Mouse (Mus musculus): ENCODE measurements around the gene Anp32b. TPM values are rescaled to one million over a fixed set of nuclear protein-coding genes. Genes with fewer than 3 reads are reported as not detected.

Anp32b gene
- polyA plus RNA-seq, 1 experiment from 2014 or later = 387 TPM

DNA sequence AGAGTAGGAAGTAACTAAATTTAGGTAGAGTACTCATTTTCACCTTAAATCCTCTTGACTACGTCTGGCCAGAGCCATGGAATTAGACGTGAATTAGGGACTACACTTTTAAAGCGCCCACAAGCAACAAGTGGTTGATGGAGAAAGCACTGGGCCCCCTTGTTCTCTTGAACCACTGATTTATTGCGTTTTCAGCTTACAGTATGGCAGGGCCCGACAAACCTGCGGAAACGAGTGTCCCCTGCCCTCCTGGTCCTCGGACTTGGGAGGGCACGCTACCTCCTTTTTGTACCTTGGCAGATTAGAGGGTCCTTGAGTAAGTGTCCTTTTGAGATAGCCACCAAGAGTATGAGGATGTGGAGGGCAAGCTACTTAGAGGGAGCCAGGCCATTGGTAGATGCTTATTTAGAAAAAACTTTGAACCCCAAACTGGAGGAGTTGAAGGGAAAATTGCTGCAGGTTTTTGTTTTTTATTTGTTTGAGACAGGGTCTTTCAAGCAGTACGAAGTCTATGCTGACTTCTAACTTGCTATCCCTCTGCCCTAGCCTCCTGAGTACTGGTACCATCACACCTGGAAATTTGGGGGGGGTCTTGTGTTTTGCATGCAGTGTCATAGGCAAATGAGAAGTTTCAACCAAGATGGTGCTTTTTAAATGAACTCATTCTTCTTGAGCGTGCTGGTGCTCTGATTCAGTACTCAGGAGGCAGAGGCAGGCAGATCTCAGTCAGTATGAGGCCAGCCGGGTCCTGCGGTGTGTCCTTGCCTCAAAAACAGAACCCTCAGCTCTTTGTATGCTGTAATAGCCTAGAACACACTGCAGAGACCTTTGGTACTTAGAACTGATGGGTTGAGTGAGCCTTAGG lies 2.4 kb downstream of the Anp32b start:
- peaks cover 48% of the 10 kb centered on the region for H3K36me3 ChIP-seq (replicated peaks)
- H3K4me2 ChIP-seq = peak overlapping the region; percentile 90
- no peaks in the 10 kb centered on the region for H3K9me3 ChIP-seq (replicated peaks)
- ATAC-seq (ENCODE audit: insufficient read depth) = no peak
- peak overlapping the region; percentile 98 for H3K9ac ChIP-seq
- peak overlapping the region; percentile 92 for H3K4me3 ChIP-seq (replicated peaks)
- peaks cover 77% of the 10 kb centered on the region for H3K4me1 ChIP-seq (replicated peaks)
- WGBS (ENCODE audit: insufficient replicate concordance) = 11% methylated on average over 13 of the region's 13 CpGs
- H3K27ac ChIP-seq (replicated peaks) = peak overlapping the region; percentile 98
- no peaks in the 10 kb centered on the region for H3K27me3 ChIP-seq

DNA sequence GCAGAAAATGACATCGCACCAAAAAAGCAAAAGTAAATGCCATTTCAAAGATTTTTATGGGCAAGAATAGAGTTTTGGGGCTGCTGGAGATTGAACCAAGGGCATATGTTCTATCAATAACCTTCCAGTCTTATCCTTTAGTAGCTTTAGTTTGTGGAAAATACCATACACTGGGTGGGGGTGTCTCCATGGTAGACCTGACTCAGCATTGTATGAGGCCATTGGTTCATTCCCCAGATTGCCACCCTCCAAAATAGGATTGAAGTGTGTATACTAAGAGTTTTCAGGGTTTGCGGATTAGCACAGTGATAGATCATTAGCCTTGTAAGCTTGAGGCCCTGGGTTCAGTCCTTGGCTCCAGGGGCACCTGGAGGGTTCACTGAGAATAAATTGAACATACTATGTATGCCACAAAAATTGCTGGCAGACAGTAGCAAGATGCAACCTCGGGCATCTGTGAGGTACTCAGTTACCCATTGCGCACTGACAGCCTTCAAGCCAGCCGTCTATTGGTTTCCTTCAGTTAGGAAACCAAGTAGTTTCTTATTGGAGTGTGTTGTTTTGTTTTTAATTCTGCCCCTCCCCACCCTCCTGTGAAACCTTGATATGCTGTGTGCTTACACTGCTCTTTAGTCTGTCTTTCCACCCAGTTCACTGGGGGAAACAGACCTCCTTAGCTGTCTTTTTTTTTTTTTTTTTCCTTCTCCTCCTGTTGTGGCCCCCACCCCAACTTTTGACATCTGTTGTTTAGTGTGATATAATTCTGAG lies 3.6 kb downstream of the Anp32b start:
- peak overlapping the region; percentile 98 for H3K9ac ChIP-seq
- peak overlapping the region; percentile 98 for H3K27ac ChIP-seq (replicated peaks)
- H3K36me3 ChIP-seq (replicated peaks) = peaks cover 60% of the 10 kb centered on the region
- peaks cover 75% of the 10 kb centered on the region for H3K4me1 ChIP-seq (replicated peaks)
- H3K4me3 ChIP-seq (replicated peaks) = peak overlapping the region; percentile 92
- WGBS (ENCODE audit: insufficient replicate concordance) = 31% methylated on average over 5 of the region's 5 CpGs
- H3K4me2 ChIP-seq = peak overlapping the region; percentile 90
- no peaks in the 10 kb centered on the region for H3K9me3 ChIP-seq (replicated peaks)
- no peaks in the 10 kb centered on the region for H3K27me3 ChIP-seq
- ATAC-seq (ENCODE audit: insufficient read depth) = peak; percentile 14

DNA sequence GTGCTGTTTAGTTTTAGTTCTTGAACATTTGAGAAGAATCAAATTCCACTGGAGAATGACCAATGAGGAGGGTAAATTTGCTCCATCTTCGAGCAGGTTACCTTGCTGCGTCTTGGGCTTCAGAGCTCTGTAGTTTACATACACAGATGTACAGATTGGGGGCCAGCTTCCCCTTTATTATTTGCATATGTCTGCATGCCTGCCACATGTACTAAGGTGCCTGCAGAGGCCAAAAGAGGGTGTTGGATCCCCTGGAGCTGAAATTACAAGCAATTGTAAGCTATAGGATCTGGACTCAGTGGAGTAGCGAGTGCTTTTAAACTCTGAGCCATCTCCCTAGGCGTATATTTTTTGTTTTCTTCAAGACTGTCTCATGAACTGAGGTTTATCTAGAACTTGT lies 6.1 kb downstream of the Anp32b start:
- Histone ChIP-seq H3K9ac (peak overlapping the region; percentile 35; the same call in 1 of the 2 replicates), H3K27ac (replicated peaks) (peak overlapping the region; percentile 98), H3K4me3 (replicated peaks) (peak overlapping the region; percentile 92; the same call in 1 of the 2 replicates), H3K36me3 (replicated peaks) (peaks cover 85% of the 10 kb centered on the region), H3K27me3 (no peaks in the 10 kb centered on the region), H3K9me3 (replicated peaks) (no peaks in the 10 kb centered on the region), H3K4me1 (replicated peaks) (peaks cover 74% of the 10 kb centered on the region), H3K4me2 (peak overlapping the region; percentile 90)
- WGBS (ENCODE audit: insufficient replicate concordance) = 56% methylated on average over 4 of the region's 4 CpGs
- ATAC-seq (ENCODE audit: insufficient read depth) = no peak

DNA sequence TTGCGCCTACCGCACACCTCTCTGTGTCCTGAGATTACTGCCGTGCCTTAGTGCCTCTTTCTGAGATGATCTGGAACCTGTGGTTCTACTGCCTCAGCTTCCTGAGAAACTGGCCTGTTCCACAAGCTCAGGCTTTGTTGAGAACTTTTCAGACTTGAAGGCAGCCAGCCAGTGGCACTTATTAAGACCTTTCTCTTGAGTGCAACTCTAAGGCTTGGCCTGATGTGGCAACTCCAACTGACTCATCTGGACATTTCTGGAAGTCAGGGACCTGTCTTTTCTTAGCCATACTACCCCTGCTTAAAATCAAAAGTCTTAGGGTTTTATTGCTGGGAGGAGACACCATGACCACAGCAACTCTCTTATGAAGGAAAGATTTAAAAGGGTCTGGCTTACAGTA lies 6.5 kb downstream of the Anp32b start:
- no peak for ATAC-seq (ENCODE audit: insufficient read depth)
- Histone ChIP-seq H3K27ac (replicated peaks) (peak overlapping the region; percentile 98), H3K4me2 (peak overlapping the region; percentile 90), H3K9ac (no peak overlapping the region), H3K27me3 (no peaks in the 10 kb centered on the region), H3K9me3 (replicated peaks) (no peaks in the 10 kb centered on the region), H3K4me1 (replicated peaks) (peaks cover 76% of the 10 kb centered on the region), H3K36me3 (replicated peaks) (peaks cover 89% of the 10 kb centered on the region), H3K4me3 (replicated peaks) (peak overlapping the region; percentile 92; the same call in 1 of the 2 replicates)
- 72% methylated on average over 3 of the region's 3 CpGs for WGBS (ENCODE audit: insufficient replicate concordance)

DNA sequence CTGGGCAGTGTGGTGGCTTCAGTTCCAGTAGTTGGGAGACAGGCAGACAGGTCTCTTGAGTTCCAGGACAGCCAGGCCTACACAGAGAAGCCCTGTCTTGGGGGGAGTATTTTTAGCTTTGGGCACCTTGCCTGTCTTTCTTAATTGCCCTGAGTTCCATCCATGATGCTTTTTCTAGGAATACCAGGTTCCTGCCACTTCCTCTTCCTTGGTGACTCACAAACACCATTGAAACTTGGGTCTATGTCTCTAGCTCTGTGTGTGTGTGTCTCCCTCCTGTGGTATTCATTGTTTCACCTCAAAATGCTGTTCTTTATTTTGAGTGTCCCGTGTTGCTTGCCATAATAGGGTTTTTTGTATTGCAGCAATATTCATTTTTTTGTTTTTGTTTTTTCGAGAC lies 7.7 kb downstream of the Anp32b start:
- Histone ChIP-seq H3K9me3 (replicated peaks) (no peaks in the 10 kb centered on the region), H3K27ac (replicated peaks) (peak overlapping the region; percentile 98), H3K4me2 (peak overlapping the region; percentile 90; the same call in 1 of the 2 replicates), H3K27me3 (no peaks in the 10 kb centered on the region), H3K36me3 (replicated peaks) (peaks cover 92% of the 10 kb centered on the region), H3K9ac (no peak overlapping the region), H3K4me3 (replicated peaks) (no peak overlapping the region), H3K4me1 (replicated peaks) (peaks cover 81% of the 10 kb centered on the region)
- no peak for ATAC-seq (ENCODE audit: insufficient read depth)
- WGBS (ENCODE audit: insufficient replicate concordance) = 85% methylated on average over 2 of the region's 2 CpGs

DNA sequence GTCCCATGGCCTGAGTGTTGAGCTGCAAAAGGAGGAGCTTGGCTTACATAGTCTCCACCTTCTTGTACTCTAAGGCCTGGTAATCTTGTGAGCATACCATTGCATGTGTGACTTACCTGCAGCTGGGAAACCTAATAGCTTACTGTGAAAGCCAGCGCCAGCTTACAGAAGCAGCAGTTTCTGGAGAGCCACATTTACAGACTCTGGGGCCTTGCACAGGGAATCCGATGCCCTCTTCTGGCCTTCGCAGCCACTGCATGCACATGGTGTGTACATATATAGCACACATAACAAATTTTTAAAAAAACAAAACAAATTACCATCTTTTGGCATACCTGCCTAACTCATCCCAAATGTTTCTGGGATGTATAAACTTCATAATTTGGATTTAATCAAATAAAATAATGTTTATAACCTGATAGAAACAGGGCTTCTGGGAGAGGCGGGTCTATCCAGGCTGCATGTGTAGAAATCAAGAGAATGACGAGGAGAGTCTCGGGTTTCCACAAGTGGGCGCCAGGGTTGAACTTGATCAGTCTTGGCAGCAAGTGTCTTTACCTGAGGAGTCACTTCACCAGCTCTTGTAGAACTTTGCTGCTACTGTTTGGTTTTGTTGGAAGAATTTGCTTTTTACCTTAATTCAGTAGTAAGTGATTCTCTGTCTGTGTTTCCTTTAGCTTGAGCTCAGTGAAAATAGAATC lies 12.6 kb downstream of the Anp32b start:
- H3K9me3 ChIP-seq (replicated peaks) = no peaks in the 10 kb centered on the region
- H3K4me2 ChIP-seq = no peak overlapping the region
- H3K4me3 ChIP-seq (replicated peaks) = no peak overlapping the region
- H3K36me3 ChIP-seq (replicated peaks) = peaks cover 99% of the 10 kb centered on the region
- H3K27ac ChIP-seq (replicated peaks) = peak overlapping the region; percentile 34; the same call in 1 of the 2 replicates
- peak; percentile 51 for ATAC-seq (ENCODE audit: insufficient read depth)
- no peaks in the 10 kb centered on the region for H3K27me3 ChIP-seq
- 72% methylated on average over 7 of the region's 7 CpGs for WGBS (ENCODE audit: insufficient replicate concordance)
- no peak overlapping the region for H3K9ac ChIP-seq
- peaks cover 42% of the 10 kb centered on the region for H3K4me1 ChIP-seq (replicated peaks)

DNA sequence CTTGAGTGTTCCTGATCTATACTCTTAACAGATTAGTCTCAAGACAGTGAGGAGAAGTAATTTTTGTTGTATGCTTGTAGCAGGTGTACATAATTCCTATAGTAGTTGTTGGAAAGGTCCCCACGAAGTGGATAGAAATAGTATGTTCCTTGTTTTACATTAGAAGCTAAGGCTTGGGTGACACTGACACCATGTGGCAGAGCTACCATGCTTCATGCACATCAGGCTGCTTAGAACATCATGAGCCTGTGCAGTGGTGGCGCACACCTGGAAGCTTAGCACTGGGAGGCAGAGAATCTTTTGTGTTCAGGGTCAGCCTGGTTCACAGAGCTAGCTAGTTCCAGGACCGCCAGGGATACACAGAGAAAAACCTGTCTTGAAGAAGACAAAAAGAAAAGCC lies 15.0 kb downstream of the Anp32b start:
- H3K27me3 ChIP-seq = no peaks in the 10 kb centered on the region
- no peak overlapping the region for H3K4me3 ChIP-seq (replicated peaks)
- H3K36me3 ChIP-seq (replicated peaks) = peaks cover 99% of the 10 kb centered on the region
- no peak overlapping the region for H3K9ac ChIP-seq
- WGBS (ENCODE audit: insufficient replicate concordance) = 85% methylated on average over 3 of the region's 3 CpGs
- H3K4me1 ChIP-seq (replicated peaks) = peaks cover 26% of the 10 kb centered on the region
- no peaks in the 10 kb centered on the region for H3K9me3 ChIP-seq (replicated peaks)
- H3K4me2 ChIP-seq = no peak overlapping the region
- H3K27ac ChIP-seq (replicated peaks) = no peak overlapping the region
- no peak for ATAC-seq (ENCODE audit: insufficient read depth)

DNA sequence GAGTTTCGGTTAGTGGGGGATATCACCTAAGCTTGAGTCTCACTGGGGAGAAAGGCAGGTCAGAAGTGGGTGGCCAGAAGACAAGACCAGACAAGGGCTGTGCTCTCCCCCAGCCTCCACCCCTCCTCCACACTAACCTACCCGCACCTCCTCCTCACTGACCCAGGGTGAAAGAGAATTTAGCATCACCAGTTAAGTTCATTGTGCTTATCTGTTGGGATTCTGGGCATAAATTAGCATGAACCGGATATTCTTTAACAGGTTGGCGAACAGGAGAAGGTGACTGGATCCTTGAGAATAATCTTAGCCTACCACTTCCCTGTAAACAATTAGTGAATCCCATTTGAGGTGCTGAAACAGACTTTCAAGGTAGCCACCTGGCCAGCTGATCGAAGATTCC lies 24.4 kb downstream of the Anp32b start:
- Histone ChIP-seq H3K36me3 (replicated peaks) (peaks cover 96% of the 10 kb centered on the region), H3K9me3 (replicated peaks) (no peaks in the 10 kb centered on the region), H3K27me3 (no peaks in the 10 kb centered on the region), H3K4me3 (replicated peaks) (no peak overlapping the region), H3K4me2 (no peak overlapping the region), H3K9ac (no peak overlapping the region), H3K27ac (replicated peaks) (no peak overlapping the region), H3K4me1 (replicated peaks) (no peaks in the 10 kb centered on the region)
- WGBS (ENCODE audit: insufficient replicate concordance) = 85% methylated on average over 5 of the region's 5 CpGs
- ATAC-seq (ENCODE audit: insufficient read depth) = no peak

DNA sequence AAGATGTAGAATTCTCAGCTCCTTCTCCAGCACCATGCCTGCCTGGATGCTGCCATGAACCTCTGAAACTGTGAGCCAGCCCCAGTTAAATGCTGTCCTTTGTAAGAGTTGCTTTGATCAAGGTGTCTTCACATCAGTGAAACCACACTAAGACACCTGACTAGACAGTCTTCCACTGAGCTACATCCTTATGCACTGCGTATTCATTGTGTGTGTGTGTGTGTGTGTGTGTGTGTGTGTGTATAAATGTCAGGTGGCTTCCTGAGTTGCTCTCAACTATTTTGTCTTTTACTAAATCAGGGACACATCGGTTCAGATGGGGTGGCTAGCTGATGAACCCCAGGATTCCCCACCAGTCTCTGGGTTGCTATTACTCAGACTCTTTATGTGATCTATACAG lies 28.4 kb downstream of the Anp32b start:
- Histone ChIP-seq H3K4me1 (replicated peaks) (peaks cover 3% of the 10 kb centered on the region; the same call in 1 of the 2 replicates), H3K27me3 (no peaks in the 10 kb centered on the region), H3K36me3 (replicated peaks) (peaks cover 56% of the 10 kb centered on the region), H3K27ac (replicated peaks) (no peak overlapping the region), H3K9me3 (replicated peaks) (no peaks in the 10 kb centered on the region), H3K4me2 (no peak overlapping the region), H3K4me3 (replicated peaks) (no peak overlapping the region), H3K9ac (no peak overlapping the region)
- 84% methylated on average over 2 of the region's 2 CpGs for WGBS (ENCODE audit: insufficient replicate concordance)
- ATAC-seq (ENCODE audit: insufficient read depth) = no peak

DNA sequence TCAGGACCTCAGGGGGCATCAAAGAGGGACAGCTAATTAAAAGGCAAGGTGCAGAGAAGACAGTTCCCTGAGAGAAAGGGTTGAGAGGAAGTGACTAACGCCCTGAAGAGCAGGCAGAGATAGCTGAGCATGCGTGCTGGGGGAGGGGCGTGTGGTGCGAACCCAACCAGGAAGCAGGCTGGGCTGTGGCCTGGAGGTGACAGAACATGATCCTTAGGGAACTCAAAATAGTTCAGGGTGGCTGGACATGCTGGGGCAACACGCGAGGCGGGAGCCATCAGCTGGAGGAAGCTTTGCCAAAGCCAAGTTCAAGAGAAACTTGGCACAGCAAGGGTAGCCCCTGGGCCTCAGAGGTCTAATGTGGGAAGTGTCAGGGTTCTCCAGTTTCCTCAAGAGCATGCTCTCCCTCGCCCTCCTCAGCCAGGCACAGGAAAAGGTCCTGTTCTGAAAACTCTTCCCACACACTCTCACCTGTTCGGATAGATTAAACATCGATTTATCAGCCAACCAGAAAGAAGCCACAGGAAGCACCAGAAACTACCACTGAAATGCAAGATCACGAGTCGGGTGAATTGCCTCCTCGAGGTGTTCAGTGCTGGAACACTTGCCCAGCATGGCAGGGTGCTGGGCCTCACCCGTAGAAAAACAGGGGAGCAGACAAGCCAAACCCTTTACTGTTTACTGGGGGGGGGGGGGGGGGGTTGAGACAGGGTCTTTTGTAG lies 35.2 kb downstream of the Anp32b start:
- H3K9ac ChIP-seq = peak overlapping the region; percentile 23; the same call in 1 of the 2 replicates
- peak overlapping the region; percentile 72 for H3K27ac ChIP-seq (replicated peaks)
- H3K36me3 ChIP-seq (replicated peaks) = no peaks in the 10 kb centered on the region
- H3K4me2 ChIP-seq = peak overlapping the region; percentile 46
- H3K4me1 ChIP-seq (replicated peaks) = peaks cover 52% of the 10 kb centered on the region
- 0 out of 2 replicates have a peak overlapping the region, but pooled peaks have one; percentile 12 for H3K4me3 ChIP-seq (replicated peaks)
- H3K9me3 ChIP-seq (replicated peaks) = no peaks in the 10 kb centered on the region
- H3K27me3 ChIP-seq = no peaks in the 10 kb centered on the region
- WGBS (ENCODE audit: insufficient replicate concordance) = 14% methylated on average over 14 of the region's 14 CpGs
- ATAC-seq (ENCODE audit: insufficient read depth) = no peak
